Mouse (Mus musculus): ENCODE measurements at regions not wholly inside any gene's neighbourhood (a gene's known extent, or its start where the extent isn't known, plus 50 kb on each side); places are given as distances from the start of the nearest gene placed in this dataset.

GRCm38 (mm10) chr3:131794056-131794455 is 229.5 kb downstream of the Papss1 start:
- DNase-seq: no peak
- H3K4me1 ChIP-seq (ENCODE audit: control insufficient read depth, insufficient read depth, low read length): no peaks in the 10 kb centered on the region; the same call in 1 of the 2 replicates
- TF ChIP-seq POLR2A (IDR thresholded peaks at IDR 0.05; ENCODE audit: borderline replicate concordance, extremely low read depth, low read depth, low read length) (no peak), CTCF (IDR thresholded peaks at IDR 0.05; ENCODE audit: insufficient read depth, low read length) (no peak)
- H3K4me3 ChIP-seq (replicated peaks; ENCODE audit: extremely low read depth, low read depth, low read length): no peak overlapping the region
- 78% methylated on average over 1 of the region's 1 CpGs for WGBS

GRCm38 (mm10) chr3:131795108-131796005 is 230.8 kb downstream of the Papss1 start:
- TF ChIP-seq CTCF (IDR thresholded peaks at IDR 0.05; ENCODE audit: insufficient read depth, low read length) (no peak), POLR2A (IDR thresholded peaks at IDR 0.05; ENCODE audit: borderline replicate concordance, extremely low read depth, low read depth, low read length) (no peak)
- no peaks in the 10 kb centered on the region; the same call in 1 of the 2 replicates for H3K4me1 ChIP-seq (ENCODE audit: control insufficient read depth, insufficient read depth, low read length)
- WGBS: 81% methylated on average over 10 of the region's 10 CpGs
- no peak overlapping the region for H3K4me3 ChIP-seq (replicated peaks; ENCODE audit: extremely low read depth, low read depth, low read length)
- no peak for DNase-seq

GRCm38 (mm10) chr3:131799774-131800173 is 235.2 kb downstream of the Papss1 start:
- no peak for TF ChIP-seq CTCF (IDR thresholded peaks at IDR 0.05; ENCODE audit: insufficient read depth, low read length)
- TF ChIP-seq POLR2A (IDR thresholded peaks at IDR 0.05; ENCODE audit: borderline replicate concordance, extremely low read depth, low read depth, low read length): no peak
- H3K4me1 ChIP-seq (ENCODE audit: control insufficient read depth, insufficient read depth, low read length): no peaks in the 10 kb centered on the region; the same call in 1 of the 2 replicates
- WGBS: 74% methylated on average over 4 of the region's 4 CpGs
- DNase-seq: no peak
- no peak overlapping the region for H3K4me3 ChIP-seq (replicated peaks; ENCODE audit: extremely low read depth, low read depth, low read length)

GRCm38 (mm10) chr3:131801551-131801950 is 237.0 kb downstream of the Papss1 start:
- Histone ChIP-seq H3K4me1 (ENCODE audit: control insufficient read depth, insufficient read depth, low read length) (no peaks in the 10 kb centered on the region; the same call in 1 of the 2 replicates), H3K4me3 (replicated peaks; ENCODE audit: extremely low read depth, low read depth, low read length) (no peak overlapping the region)
- WGBS: 68% methylated on average over 3 of the region's 3 CpGs
- TF ChIP-seq CTCF (IDR thresholded peaks at IDR 0.05; ENCODE audit: insufficient read depth, low read length): no peak
- no peak for TF ChIP-seq POLR2A (IDR thresholded peaks at IDR 0.05; ENCODE audit: borderline replicate concordance, extremely low read depth, low read depth, low read length)
- DNase-seq: no peak

- DNase-seq: no peak
- Histone ChIP-seq H3K4me3 (replicated peaks; ENCODE audit: extremely low read depth, low read depth, low read length) (no peak overlapping the region), H3K4me1 (ENCODE audit: control insufficient read depth, insufficient read depth, low read length) (no peaks in the 10 kb centered on the region)
- TF ChIP-seq POLR2A (IDR thresholded peaks at IDR 0.05; ENCODE audit: borderline replicate concordance, extremely low read depth, low read depth, low read length): no peak
- no peak for TF ChIP-seq CTCF (IDR thresholded peaks at IDR 0.05; ENCODE audit: insufficient read depth, low read length)
- 31% methylated on average over 7 of the region's 7 CpGs for WGBS
Observed at GRCm38 (mm10) chr3:131802841-131803240, 238.3 kb downstream of the Papss1 start.

GRCm38 (mm10) chr3:131808127-131808526 is 243.6 kb downstream of the Papss1 start:
- TF ChIP-seq CTCF (IDR thresholded peaks at IDR 0.05; ENCODE audit: insufficient read depth, low read length) (no peak), POLR2A (IDR thresholded peaks at IDR 0.05; ENCODE audit: borderline replicate concordance, extremely low read depth, low read depth, low read length) (no peak)
- no peaks in the 10 kb centered on the region; the same call in 1 of the 2 replicates for H3K4me1 ChIP-seq (ENCODE audit: control insufficient read depth, insufficient read depth, low read length)
- WGBS: 43% methylated on average over 8 of the region's 8 CpGs
- H3K4me3 ChIP-seq (replicated peaks; ENCODE audit: extremely low read depth, low read depth, low read length): no peak overlapping the region
- no peak for DNase-seq

GRCm38 (mm10) chr3:131812968-131813367 is 248.4 kb downstream of the Papss1 start:
- Histone ChIP-seq H3K4me3 (replicated peaks; ENCODE audit: extremely low read depth, low read depth, low read length) (no peak overlapping the region), H3K4me1 (ENCODE audit: control insufficient read depth, insufficient read depth, low read length) (no peaks in the 10 kb centered on the region; the same call in 1 of the 2 replicates)
- 36% methylated on average over 6 of the region's 6 CpGs for WGBS
- DNase-seq: no peak
- TF ChIP-seq CTCF (IDR thresholded peaks at IDR 0.05; ENCODE audit: insufficient read depth, low read length): no peak
- TF ChIP-seq POLR2A (IDR thresholded peaks at IDR 0.05; ENCODE audit: borderline replicate concordance, extremely low read depth, low read depth, low read length): no peak

GRCm38 (mm10) chr3:131818806-131819205 is 254.2 kb downstream of the Papss1 start:
- Histone ChIP-seq H3K4me3 (replicated peaks; ENCODE audit: extremely low read depth, low read depth, low read length) (no peak overlapping the region), H3K4me1 (ENCODE audit: control insufficient read depth, insufficient read depth, low read length) (no peaks in the 10 kb centered on the region)
- DNase-seq: no peak
- WGBS: 79% methylated on average over 1 of the region's 1 CpGs
- TF ChIP-seq POLR2A (IDR thresholded peaks at IDR 0.05; ENCODE audit: borderline replicate concordance, extremely low read depth, low read depth, low read length): no peak
- TF ChIP-seq CTCF (IDR thresholded peaks at IDR 0.05; ENCODE audit: insufficient read depth, low read length): no peak

- TF ChIP-seq POLR2A (IDR thresholded peaks at IDR 0.05; ENCODE audit: borderline replicate concordance, extremely low read depth, low read depth, low read length): no peak
- no peak for TF ChIP-seq CTCF (IDR thresholded peaks at IDR 0.05; ENCODE audit: insufficient read depth, low read length)
- H3K4me1 ChIP-seq (ENCODE audit: control insufficient read depth, insufficient read depth, low read length): no peaks in the 10 kb centered on the region
- 57% methylated on average over 2 of the region's 2 CpGs for WGBS
- no peak for DNase-seq
- no peak overlapping the region for H3K4me3 ChIP-seq (replicated peaks; ENCODE audit: extremely low read depth, low read depth, low read length)
Observed at GRCm38 (mm10) chr3:131857442-131857841, 227.7 kb upstream of the Dkk2 start.

GRCm38 (mm10) chr3:131859083-131859482 is 226.0 kb upstream of the Dkk2 start:
- no peak for DNase-seq
- H3K4me1 ChIP-seq (ENCODE audit: control insufficient read depth, insufficient read depth, low read length): no peaks in the 10 kb centered on the region
- 40% methylated on average over 12 of the region's 12 CpGs for WGBS
- TF ChIP-seq CTCF (IDR thresholded peaks at IDR 0.05; ENCODE audit: insufficient read depth, low read length) (no peak), POLR2A (IDR thresholded peaks at IDR 0.05; ENCODE audit: borderline replicate concordance, extremely low read depth, low read depth, low read length) (no peak)
- H3K4me3 ChIP-seq (replicated peaks; ENCODE audit: extremely low read depth, low read depth, low read length): no peak overlapping the region
